Mouse (Mus musculus): Measurements from ENCODE around the gene Vps8. TPM values are rescaled to one million over a fixed set of nuclear protein-coding genes. Genes with fewer than 3 reads are reported as not detected.

The Vps8 gene
- 10 to 100 TPM; 23.0 to 23.2 TPM for total RNA-seq (2021)

GRCm38 (mm10) chr16:21422645-21423545, at the start of gene Vps8:
TSS of gene Vps8 (plus strand) at chr16:21423118.
- intact Hi-C loops (cut with DNase I): no loop called here
- peak; percentile 93 to 94 for DNase-seq

GRCm38 (mm10) chr16:21373316-21373960, 49.5 kb upstream of the Vps8 start:
- intact Hi-C loops (cut with DNase I): no loop called here
- DNase-seq: no peak

- DNase-seq: no peak
- intact Hi-C loops (cut with DNase I): no loop called here
Observed at GRCm38 (mm10) chr16:21374067-21374466, 48.9 kb upstream of the Vps8 start.

GRCm38 (mm10) chr16:21375147-21375546, 47.8 kb upstream of the Vps8 start:
- intact Hi-C loops (cut with DNase I): no loop called here
- DNase-seq: no peak

- intact Hi-C loops (cut with DNase I): no loop called here
- DNase-seq: no peak
Observed at GRCm38 (mm10) chr16:21376316-21376715, 46.6 kb upstream of the Vps8 start.

GRCm38 (mm10) chr16:21376949-21377604, 45.8 kb upstream of the Vps8 start:
- DNase-seq: no peak

GRCm38 (mm10) chr16:21377605-21377968, 45.3 kb upstream of the Vps8 start:
- DNase-seq: peak in 1 of 2 experiments; percentile 39
- intact Hi-C loops (cut with DNase I): no loop called here

More at GRCm38 (mm10) chr16:21376949-21377604, 45.8 kb upstream of the Vps8 start:
- intact Hi-C loops (cut with DNase I): no loop called here

- DNase-seq: no peak
- intact Hi-C loops (cut with DNase I): loop anchor here (10.0 kb wide), 1 partner anchor 667 kb away; the partner anchor contains the start of genes Clcn2 and Polr2h
Observed at GRCm38 (mm10) chr16:21381469-21381868, 41.4 kb upstream of the Vps8 start.

- DNase-seq: no peak
Observed at GRCm38 (mm10) chr16:21382152-21382911, 40.6 kb upstream of the Vps8 start.

GRCm38 (mm10) chr16:21385926-21386881, 36.7 kb upstream of the Vps8 start:
- intact Hi-C loops (cut with DNase I): loop anchor here (10.0 kb wide), 1 partner anchor 671 kb away; the partner anchor contains the start of genes Clcn2 and Polr2h
- DNase-seq: no peak

More at GRCm38 (mm10) chr16:21382152-21382911, 40.6 kb upstream of the Vps8 start:
- intact Hi-C loops (cut with DNase I): loop anchor here (10.0 kb wide), 1 partner anchor 668 kb away; the partner anchor contains the start of genes Clcn2 and Polr2h

- intact Hi-C loops (cut with DNase I): loop anchor here (10.0 kb wide), 1 partner anchor 675 kb away; the partner anchor contains the start of genes Clcn2 and Polr2h
Observed at GRCm38 (mm10) chr16:21389316-21389715, 33.6 kb upstream of the Vps8 start.

GRCm38 (mm10) chr16:21390744-21391143, 32.2 kb upstream of the Vps8 start:
- intact Hi-C loops (cut with DNase I): loop anchor here (5.0 to 10.0 kb wide), 2 partner anchors 143 to 586 kb away; no protein-coding TSS in a partner anchor
- DNase-seq: no peak

More at GRCm38 (mm10) chr16:21389316-21389715, 33.6 kb upstream of the Vps8 start:
- peak; percentile 53 to 63 for DNase-seq

- no peak for DNase-seq
- intact Hi-C loops (cut with DNase I): loop anchor here (1.0 to 10.0 kb wide), 3 partner anchors 145 to 587 kb away; partner anchors contain the start of gene Ephb3
Observed at GRCm38 (mm10) chr16:21392099-21392498, 30.8 kb upstream of the Vps8 start.

GRCm38 (mm10) chr16:21392517-21393112, 30.3 kb upstream of the Vps8 start:
- intact Hi-C loops (cut with DNase I): loop anchor here (1.0 to 10.0 kb wide), 3 partner anchors 145 to 588 kb away; partner anchors contain the start of gene Ephb3
- peak; percentile 84 to 90 for DNase-seq

GRCm38 (mm10) chr16:21395546-21395945, 27.4 kb upstream of the Vps8 start:
- DNase-seq: no peak
- intact Hi-C loops (cut with DNase I): loop anchor here (10.0 kb wide), 1 partner anchor 591 kb away; no protein-coding TSS in a partner anchor

- no peak for DNase-seq
- intact Hi-C loops (cut with DNase I): loop anchor here (10.0 kb wide), 1 partner anchor 593 kb away; no protein-coding TSS in a partner anchor
Observed at GRCm38 (mm10) chr16:21397681-21398080, 25.2 kb upstream of the Vps8 start.

GRCm38 (mm10) chr16:21398345-21399051, 24.4 kb upstream of the Vps8 start:
- intact Hi-C loops (cut with DNase I): loop anchor here (10.0 kb wide), 1 partner anchor 594 kb away; no protein-coding TSS in a partner anchor
- DNase-seq: peak; percentile 25 to 50

Data from heart, postnatal 10 days (tissue).